Mouse (Mus musculus) E14TG2a.4 (cell line): ENCODE measurements around the gene Nhlh2.

Source experiments
- H3K27me3 ChIP-seq: 2 replicates; pipeline ENCODE4 v1.6.1; 2014; ENCODE audit warnings: low read length, control low read depth; ENCODE audit not compliant: insufficient read depth
- H3K36me3 ChIP-seq: 2 replicates; pipeline ENCODE4 v1.6.1; 2014; ENCODE audit warnings: low read length, control low read depth; ENCODE audit not compliant: insufficient read depth
- H3K4me1 ChIP-seq: replicated peaks from 2 replicates; pipeline ENCODE4 v1.6.1; 2014; ENCODE audit warnings: low read depth, low read length, control low read depth
- H3K4me3 ChIP-seq: replicated peaks from 2 replicates; pipeline ENCODE4 v1.5.1; 2014; ENCODE audit warnings: mild to moderate bottlenecking, low read length
- H3K9me3 ChIP-seq: 2 replicates; pipeline ENCODE4 v1.6.1; 2014; ENCODE audit warnings: low read length, control low read depth
- CTCF ChIP-seq: conservative IDR thresholded peaks from 2 replicates; pipeline ENCODE4 v1.5.1; 2014; ENCODE audit warnings: low read length
- NANOG ChIP-seq: IDR thresholded peaks from 2 replicates; pipeline ENCODE4 v1.6.1; 2014; ENCODE audit warnings: borderline replicate concordance, low read length, mixed read lengths
- POU5F1 ChIP-seq: IDR thresholded peaks from 2 replicates; pipeline ENCODE4 v1.6.1; 2014; ENCODE audit warnings: low read length, borderline replicate concordance

Gene Nhlh2

GRCm38 (mm10) chr3:101990136-101990535, 19.7 kb upstream of the Nhlh2 start:
- no peaks in the 10 kb centered on the region for H3K36me3 ChIP-seq
- no peak overlapping the region for H3K4me3 ChIP-seq
- H3K4me1 ChIP-seq, result peaks cover 2% of the 10 kb centered on the region
- TF ChIP-seq NANOG, result no peak
- no peak for TF ChIP-seq POU5F1
- TF ChIP-seq CTCF, result no peak
- peaks cover 3% of the 10 kb centered on the region; the same call in 1 of the 2 replicates for H3K27me3 ChIP-seq
- no peaks in the 10 kb centered on the region for H3K9me3 ChIP-seq

GRCm38 (mm10) chr3:101990995-101991516, 18.8 kb upstream of the Nhlh2 start:
- Histone ChIP-seq H3K4me3 (no peak overlapping the region), H3K4me1 (no peaks in the 10 kb centered on the region; the same call in 1 of the 2 replicates), H3K27me3 (peaks cover 3% of the 10 kb centered on the region), H3K36me3 (no peaks in the 10 kb centered on the region), H3K9me3 (no peaks in the 10 kb centered on the region)
- TF ChIP-seq CTCF (no peak), POU5F1 (no peak), NANOG (no peak)

GRCm38 (mm10) chr3:101997851-101998250, 12.0 kb upstream of the Nhlh2 start:
- no peaks in the 10 kb centered on the region; the same call in 1 of the 2 replicates for H3K9me3 ChIP-seq
- TF ChIP-seq POU5F1 (no peak), NANOG (no peak), CTCF (no peak)
- no peak overlapping the region for H3K4me3 ChIP-seq
- H3K36me3 ChIP-seq, result no peaks in the 10 kb centered on the region
- H3K4me1 ChIP-seq, result no peaks in the 10 kb centered on the region; the same call in 1 of the 2 replicates
- no peaks in the 10 kb centered on the region; the same call in 1 of the 2 replicates for H3K27me3 ChIP-seq

GRCm38 (mm10) chr3:102010681-102011317, 923 bp downstream of the Nhlh2 start:
- no peaks in the 10 kb centered on the region for H3K36me3 ChIP-seq
- no peaks in the 10 kb centered on the region for H3K9me3 ChIP-seq
- H3K27me3 ChIP-seq, result peaks cover 58% of the 10 kb centered on the region
- no peak for TF ChIP-seq POU5F1
- no peak for TF ChIP-seq CTCF
- no peak for TF ChIP-seq NANOG
- no peak overlapping the region for H3K4me3 ChIP-seq
- peaks cover 22% of the 10 kb centered on the region for H3K4me1 ChIP-seq

GRCm38 (mm10) chr3:102011318-102012075, 1.6 kb downstream of the Nhlh2 start:
- H3K27me3 ChIP-seq, result peaks cover 64% of the 10 kb centered on the region
- H3K4me3 ChIP-seq, result peak overlapping the region; percentile 70
- H3K9me3 ChIP-seq, result no peaks in the 10 kb centered on the region
- TF ChIP-seq POU5F1 (no peak), CTCF (no peak), NANOG (no peak)
- H3K4me1 ChIP-seq, result peaks cover 22% of the 10 kb centered on the region
- no peaks in the 10 kb centered on the region for H3K36me3 ChIP-seq

- Histone ChIP-seq H3K4me1 (peaks cover 22% of the 10 kb centered on the region), H3K9me3 (0 out of 2 replicates have a peak, but pooled peaks cover under 1% of the 10 kb centered on the region), H3K27me3 (peaks cover 71% of the 10 kb centered on the region), H3K4me3 (peak overlapping the region; percentile 70), H3K36me3 (no peaks in the 10 kb centered on the region)
- no peak for TF ChIP-seq NANOG
- no peak for TF ChIP-seq POU5F1
- TF ChIP-seq CTCF, result no peak
These were observed 2.3 kb downstream of the Nhlh2 start for GRCm38 (mm10) chr3:102012076-102012610.

GRCm38 (mm10) chr3:102012611-102013211, 2.8 kb downstream of the Nhlh2 start:
- H3K27me3 ChIP-seq, result peaks cover 74% of the 10 kb centered on the region
- peaks cover 23% of the 10 kb centered on the region for H3K4me1 ChIP-seq
- TF ChIP-seq NANOG (no peak), CTCF (no peak), POU5F1 (no peak)
- H3K4me3 ChIP-seq, result peak overlapping the region; percentile 70
- H3K9me3 ChIP-seq, result 0 out of 2 replicates have a peak, but pooled peaks cover 2% of the 10 kb centered on the region
- H3K36me3 ChIP-seq, result no peaks in the 10 kb centered on the region

GRCm38 (mm10) chr3:102020604-102021003, 10.7 kb downstream of the Nhlh2 start:
- peaks cover 53% of the 10 kb centered on the region for H3K4me1 ChIP-seq
- 0 out of 2 replicates have a peak, but pooled peaks cover 2% of the 10 kb centered on the region for H3K9me3 ChIP-seq
- TF ChIP-seq POU5F1, result no peak
- TF ChIP-seq NANOG, result no peak
- TF ChIP-seq CTCF, result no peak
- H3K4me3 ChIP-seq, result no peak overlapping the region
- H3K27me3 ChIP-seq, result peaks cover 18% of the 10 kb centered on the region
- no peaks in the 10 kb centered on the region for H3K36me3 ChIP-seq
